Mouse (Mus musculus) neural tube, embryonic 12.5 days (tissue): ENCODE results near the gene Klf3. TPM values are rescaled to one million over a fixed set of nuclear protein-coding genes. Genes with fewer than 3 reads are reported as not detected.

Source experiments
- ATAC-seq: fragments of 200-750 bp; cut with Nextera tagmentation; 2 replicates; pipeline ENCODE4 v1.8.0; 2017; ENCODE audit warnings: low read depth, mild to moderate bottlenecking, moderate TSS enrichment, moderate library complexity; ENCODE audit not compliant: low FRiP score
- H3K27ac ChIP-seq: fragments of 300-500 bp; sonication (generic); 2 replicates; pipeline ENCODE4 v1.5.1; 2016
- H3K27me3 ChIP-seq: fragments of 300-500 bp; sonication (generic); replicated peaks from 2 replicates; pipeline ENCODE4 v1.6.1; 2016; ENCODE audit warnings: mild to moderate bottlenecking
- H3K36me3 ChIP-seq: fragments of 300-500 bp; sonication (generic); 2 replicates; pipeline ENCODE4 v1.6.1; 2016; ENCODE audit warnings: mild to moderate bottlenecking
- H3K4me1 ChIP-seq: fragments of 300-500 bp; sonication (generic); 2 replicates; pipeline ENCODE4 v1.6.1; 2016
- H3K4me2 ChIP-seq: fragments of 300-500 bp; sonication (generic); replicated peaks from 2 replicates; pipeline ENCODE4 v1.6.1; 2016; ENCODE audit warnings: mild to moderate bottlenecking
- H3K4me3 ChIP-seq: fragments of 300-500 bp; sonication (generic); 2 replicates; pipeline ENCODE4 v1.5.1; 2016
- H3K9ac ChIP-seq: fragments of 300-500 bp; sonication (generic); 2 replicates; pipeline ENCODE4 v1.6.1; 2016; ENCODE audit warnings: mild to moderate bottlenecking
- H3K9me3 ChIP-seq: fragments of 300-500 bp; sonication (generic); 2 replicates; pipeline ENCODE4 v1.6.1; 2016; ENCODE audit warnings: mild to moderate bottlenecking
- WGBS: fragments of 180-500 bp; shearing (Covaris S2); methylation state at CpG from one replicate; pipeline ENCODE4 v1.1.7; 2016; 5-methylcytosine and 5-hydroxymethylcytosine counted together
- polyA plus RNA-seq: library from polyadenylated mRNA; unstranded; fragments of >200 nt; fragmentation: Nextera tagmentation; extraction: Ambion mirVana; gene quantifications from 2 replicates; pipeline ENCODE4 v1.2.1, GENCODE M21; 2016

Klf3 gene
- polyA plus RNA-seq, 1 experiment from 2014 or later: 27.7 TPM

DNA sequence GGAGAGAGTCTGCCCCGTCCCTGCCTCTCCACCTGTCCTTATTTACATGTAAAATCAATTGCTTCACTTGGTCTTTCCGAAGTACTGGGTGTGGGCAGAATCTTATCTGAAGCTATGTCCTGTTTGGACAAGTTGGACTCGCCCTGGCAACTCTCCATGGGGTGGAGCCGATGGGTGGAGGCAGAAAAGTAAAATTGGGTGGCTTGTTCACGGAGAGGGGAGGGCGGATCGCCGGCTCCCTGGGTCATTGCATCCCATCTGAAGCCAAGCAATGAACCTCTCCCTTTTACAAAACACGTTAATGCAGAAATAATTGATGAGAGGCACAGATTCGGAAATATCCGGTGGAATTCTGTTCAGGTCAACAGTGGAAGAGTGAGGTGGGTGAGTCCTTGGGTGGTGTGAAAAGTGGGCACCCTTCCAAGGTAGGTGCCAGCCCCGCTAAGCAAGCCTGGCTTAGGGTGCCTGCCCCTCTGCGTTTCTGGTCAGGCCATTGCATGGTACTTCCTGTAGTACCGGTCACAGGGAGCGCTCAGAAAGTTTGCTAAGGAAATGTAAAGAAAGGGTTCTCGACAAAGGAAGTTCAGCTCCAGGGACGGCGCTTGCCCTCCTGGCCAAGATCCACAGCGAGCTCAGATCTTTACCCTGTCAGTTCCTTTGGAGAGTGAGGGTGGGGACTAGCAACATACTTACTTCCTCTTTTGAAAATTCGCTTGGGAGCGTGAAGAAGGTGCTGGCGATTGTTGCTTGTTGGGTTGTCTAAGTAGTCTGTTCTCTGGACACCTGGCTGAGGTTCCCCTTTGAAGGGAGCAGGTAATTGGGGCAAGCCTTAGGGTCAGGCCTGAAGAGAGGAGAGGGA is 9.2 kb downstream of the Klf3 start:
- Histone ChIP-seq H3K9me3 (no peaks in the 10 kb centered on the region), H3K27ac (no peak overlapping the region), H3K27me3 (no peaks in the 10 kb centered on the region), H3K4me1 (peaks cover 32% of the 10 kb centered on the region), H3K36me3 (peaks cover 4% of the 10 kb centered on the region; the same call in 1 of the 2 replicates), H3K4me2 (peak overlapping the region; percentile 28), H3K9ac (no peak overlapping the region; the same call in 1 of the 2 replicates), H3K4me3 (no peak overlapping the region)
- ATAC-seq: no peak
- 27% methylated on average over 22 of the region's 22 CpGs for WGBS

DNA sequence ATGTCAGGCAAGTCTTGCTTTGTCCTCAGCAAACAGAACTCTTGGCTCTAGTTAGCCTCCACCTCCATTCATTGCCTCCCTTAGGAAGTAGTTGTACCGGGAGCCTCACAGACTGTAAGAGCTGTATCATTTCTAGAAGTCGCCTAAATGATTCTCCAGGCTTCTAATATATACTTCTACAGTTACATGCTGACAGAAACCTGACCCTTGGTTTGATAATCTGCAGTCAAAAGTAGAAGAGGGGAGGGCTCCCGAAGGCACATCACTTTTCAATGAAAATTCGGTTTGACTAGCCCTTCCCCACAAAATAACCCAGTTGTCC is 9.8 kb downstream of the Klf3 start:
- WGBS: 48% methylated on average over 4 of the region's 4 CpGs
- no peaks in the 10 kb centered on the region for H3K9me3 ChIP-seq
- H3K4me3 ChIP-seq: no peak overlapping the region
- H3K27me3 ChIP-seq: no peaks in the 10 kb centered on the region
- 0 out of 2 replicates have a peak overlapping the region, but pooled peaks have one; percentile 28 for H3K4me2 ChIP-seq
- no peak for ATAC-seq
- peaks cover 4% of the 10 kb centered on the region; the same call in 1 of the 2 replicates for H3K36me3 ChIP-seq
- H3K27ac ChIP-seq: no peak overlapping the region
- H3K9ac ChIP-seq: no peak overlapping the region
- H3K4me1 ChIP-seq: peaks cover 32% of the 10 kb centered on the region

DNA sequence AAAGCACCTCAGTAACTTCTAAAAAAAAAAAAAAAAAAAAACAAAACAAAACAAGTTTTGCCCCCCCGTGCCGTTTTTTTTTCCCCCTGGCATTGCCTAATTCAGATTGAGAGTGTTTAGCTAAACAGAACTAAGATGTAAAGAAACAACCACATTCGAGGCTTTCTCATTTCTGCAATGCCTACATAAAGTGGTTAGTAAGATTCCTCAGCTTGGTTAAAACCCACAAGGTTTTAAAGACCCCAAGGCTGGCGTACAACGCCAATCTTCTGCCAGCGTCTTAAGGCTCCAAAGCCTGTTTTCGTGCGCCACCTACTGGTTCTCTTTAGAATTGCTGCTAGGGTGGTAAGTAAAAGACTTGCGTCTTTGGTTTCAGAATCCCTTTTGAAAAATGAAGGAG is 10.2 kb downstream of the Klf3 start:
- Histone ChIP-seq H3K27me3 (no peaks in the 10 kb centered on the region), H3K4me1 (peaks cover 31% of the 10 kb centered on the region), H3K4me3 (no peak overlapping the region), H3K4me2 (no peak overlapping the region), H3K36me3 (peaks cover 4% of the 10 kb centered on the region; the same call in 1 of the 2 replicates), H3K9ac (no peak overlapping the region), H3K27ac (no peak overlapping the region), H3K9me3 (no peaks in the 10 kb centered on the region)
- no peak for ATAC-seq
- 14% methylated on average over 9 of the region's 9 CpGs for WGBS

DNA sequence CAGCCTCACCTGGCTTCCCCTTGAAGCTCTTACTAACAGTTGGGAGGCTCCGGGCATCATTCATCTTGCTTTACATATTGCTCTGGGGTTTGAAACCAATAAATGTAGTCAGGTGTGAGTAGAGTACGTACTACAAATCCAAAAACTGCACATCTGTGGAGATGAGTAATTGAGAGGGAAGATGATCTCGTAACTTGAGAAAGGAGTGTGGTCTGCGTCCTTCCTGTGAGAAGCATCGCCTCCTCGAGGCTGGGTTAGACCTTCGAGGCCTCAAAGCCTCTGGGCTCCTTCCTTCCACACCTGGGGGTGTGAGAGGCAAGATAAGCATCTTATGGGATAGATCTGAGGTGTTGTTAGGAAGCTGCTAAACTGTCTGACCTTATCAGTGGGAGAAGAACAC is 11.2 kb downstream of the Klf3 start:
- no peak for ATAC-seq
- no peaks in the 10 kb centered on the region for H3K9me3 ChIP-seq
- WGBS: 90% methylated on average over 7 of the region's 7 CpGs
- no peak overlapping the region for H3K4me3 ChIP-seq
- H3K27me3 ChIP-seq: no peaks in the 10 kb centered on the region
- no peak overlapping the region for H3K27ac ChIP-seq
- peaks cover 10% of the 10 kb centered on the region for H3K36me3 ChIP-seq
- H3K4me1 ChIP-seq: peaks cover 27% of the 10 kb centered on the region
- no peak overlapping the region for H3K9ac ChIP-seq
- H3K4me2 ChIP-seq: no peak overlapping the region

DNA sequence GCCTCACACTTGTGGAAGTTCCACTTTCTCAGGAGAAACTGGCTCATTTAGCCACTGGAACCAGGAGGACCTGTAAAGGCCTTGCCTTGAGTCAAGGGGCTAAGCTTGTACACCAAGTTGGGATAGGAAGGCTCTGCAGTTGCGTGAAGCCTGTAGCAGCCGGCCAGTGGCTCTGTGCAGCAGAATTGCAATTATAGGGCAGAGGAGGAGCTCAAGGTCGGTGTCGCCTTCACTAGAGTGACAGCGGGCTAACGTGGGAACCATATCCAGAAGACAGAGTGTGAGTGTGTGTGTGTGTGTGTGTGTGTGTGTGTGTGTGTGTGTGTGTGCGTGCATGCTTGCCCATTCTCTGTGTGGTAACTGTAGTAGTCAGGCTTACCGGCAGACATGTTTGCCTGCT is 12.4 kb downstream of the Klf3 start:
- Histone ChIP-seq H3K9me3 (no peaks in the 10 kb centered on the region), H3K27me3 (no peaks in the 10 kb centered on the region), H3K27ac (no peak overlapping the region), H3K9ac (no peak overlapping the region), H3K36me3 (peaks cover 15% of the 10 kb centered on the region), H3K4me3 (no peak overlapping the region), H3K4me1 (peaks cover 23% of the 10 kb centered on the region), H3K4me2 (no peak overlapping the region)
- 89% methylated on average over 8 of the region's 8 CpGs for WGBS
- no peak for ATAC-seq

DNA sequence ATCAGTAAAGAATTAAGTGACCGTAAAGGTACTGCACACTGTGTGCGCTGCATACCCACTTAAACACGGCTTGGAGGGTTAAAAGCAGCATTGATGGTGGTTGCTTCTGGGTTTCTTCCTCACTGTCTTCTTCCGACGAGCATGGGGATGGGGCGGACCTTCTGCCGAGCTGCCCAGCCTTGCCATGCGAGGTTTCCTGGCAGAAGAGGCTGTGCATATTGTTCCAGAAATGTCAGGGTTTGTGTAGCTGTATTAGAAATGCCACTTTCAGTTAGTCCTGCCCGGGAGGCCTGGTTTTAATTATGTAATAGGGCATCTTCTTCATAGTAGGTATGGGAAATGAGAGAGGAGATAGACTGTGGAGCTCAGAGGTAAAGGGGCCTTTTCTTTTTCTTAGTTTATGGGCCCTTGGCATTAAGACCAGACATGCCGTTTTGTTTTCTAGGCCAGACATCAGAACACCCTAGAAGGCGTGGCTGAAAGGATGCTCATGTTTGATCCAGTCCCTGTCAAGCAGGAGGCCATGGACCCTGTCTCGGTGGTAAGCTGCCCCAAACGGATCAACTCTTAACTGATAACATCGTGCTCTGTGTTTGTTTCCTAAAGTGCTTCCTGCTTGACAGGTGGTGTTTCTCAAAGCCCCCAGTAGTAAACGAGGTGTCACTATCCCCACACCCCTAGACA is 13.2 kb downstream of the Klf3 start:
- H3K36me3 ChIP-seq: peaks cover 17% of the 10 kb centered on the region
- H3K4me1 ChIP-seq: peaks cover 15% of the 10 kb centered on the region
- no peak overlapping the region for H3K27ac ChIP-seq
- no peak for ATAC-seq
- H3K27me3 ChIP-seq: no peaks in the 10 kb centered on the region
- H3K4me2 ChIP-seq: no peak overlapping the region
- H3K4me3 ChIP-seq: no peak overlapping the region
- H3K9ac ChIP-seq: no peak overlapping the region
- WGBS: 83% methylated on average over 15 of the region's 15 CpGs
- no peaks in the 10 kb centered on the region for H3K9me3 ChIP-seq

DNA sequence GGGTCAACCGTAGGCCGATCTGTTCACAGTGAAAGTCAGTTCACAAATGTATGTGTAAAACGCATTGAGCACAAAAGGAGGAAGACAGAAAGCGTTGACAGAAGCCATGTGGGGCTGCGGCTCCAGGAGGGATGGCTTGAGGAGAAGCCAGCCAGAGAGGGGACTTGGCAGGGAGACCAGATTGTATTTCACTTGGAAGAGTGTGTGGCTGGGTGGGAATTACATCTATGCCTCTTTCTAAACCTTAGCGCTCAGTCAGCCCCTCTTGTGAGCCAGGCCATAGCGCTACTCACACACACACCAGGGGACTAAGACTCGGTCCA is 13.7 kb downstream of the Klf3 start:
- Histone ChIP-seq H3K9ac (no peak overlapping the region), H3K36me3 (peaks cover 20% of the 10 kb centered on the region), H3K27me3 (no peaks in the 10 kb centered on the region), H3K27ac (no peak overlapping the region), H3K4me3 (no peak overlapping the region), H3K9me3 (no peaks in the 10 kb centered on the region), H3K4me2 (no peak overlapping the region), H3K4me1 (peaks cover 10% of the 10 kb centered on the region)
- ATAC-seq: no peak
- WGBS: 84% methylated on average over 8 of the region's 8 CpGs

GRCm38 (mm10) chr5:64819390-64819789 is 16.2 kb downstream of the Klf3 start:
- WGBS: 94% methylated on average over 6 of the region's 6 CpGs
- H3K4me3 ChIP-seq: no peak overlapping the region
- no peak for ATAC-seq
- H3K9me3 ChIP-seq: no peaks in the 10 kb centered on the region
- no peaks in the 10 kb centered on the region for H3K4me1 ChIP-seq
- H3K27me3 ChIP-seq: no peaks in the 10 kb centered on the region
- peaks cover 45% of the 10 kb centered on the region for H3K36me3 ChIP-seq
- no peak overlapping the region for H3K9ac ChIP-seq
- H3K27ac ChIP-seq: no peak overlapping the region
- no peak overlapping the region for H3K4me2 ChIP-seq

- Histone ChIP-seq H3K9me3 (no peaks in the 10 kb centered on the region), H3K4me3 (no peak overlapping the region), H3K36me3 (peaks cover 45% of the 10 kb centered on the region), H3K27me3 (no peaks in the 10 kb centered on the region), H3K4me1 (no peaks in the 10 kb centered on the region), H3K4me2 (no peak overlapping the region), H3K27ac (no peak overlapping the region), H3K9ac (no peak overlapping the region)
- 92% methylated on average over 10 of the region's 10 CpGs for WGBS
- no peak for ATAC-seq
These were observed 16.9 kb downstream of the Klf3 start for GRCm38 (mm10) chr5:64820138-64820537.

- H3K27ac ChIP-seq: no peak overlapping the region
- no peak overlapping the region for H3K4me2 ChIP-seq
- H3K27me3 ChIP-seq: no peaks in the 10 kb centered on the region
- H3K4me1 ChIP-seq: no peaks in the 10 kb centered on the region
- no peak overlapping the region for H3K9ac ChIP-seq
- 100% methylated on average over 2 of the region's 2 CpGs for WGBS
- H3K9me3 ChIP-seq: no peaks in the 10 kb centered on the region
- ATAC-seq: no peak
- H3K4me3 ChIP-seq: no peak overlapping the region
- peaks cover 45% of the 10 kb centered on the region for H3K36me3 ChIP-seq
These were observed 18.1 kb downstream of the Klf3 start for GRCm38 (mm10) chr5:64821294-64821693.

DNA sequence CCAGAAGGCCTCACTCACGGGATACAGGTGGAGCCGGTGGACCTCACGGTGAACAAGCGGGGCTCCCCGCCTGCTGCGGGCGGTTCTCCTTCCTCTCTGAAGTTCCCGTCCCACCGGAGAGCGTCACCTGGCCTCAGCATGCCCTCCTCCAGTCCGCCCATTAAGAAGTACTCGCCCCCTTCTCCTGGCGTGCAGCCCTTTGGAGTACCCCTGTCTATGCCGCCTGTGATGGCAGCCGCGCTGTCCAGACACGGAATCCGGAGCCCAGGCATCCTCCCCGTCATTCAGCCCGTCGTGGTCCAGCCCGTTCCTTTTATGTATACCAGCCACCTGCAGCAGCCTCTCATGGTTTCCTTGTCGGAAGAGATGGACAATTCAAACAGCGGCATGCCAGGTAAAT is 18.8 kb downstream of the Klf3 start:
- Histone ChIP-seq H3K36me3 (peaks cover 44% of the 10 kb centered on the region), H3K4me1 (no peaks in the 10 kb centered on the region), H3K4me2 (no peak overlapping the region)

DNA sequence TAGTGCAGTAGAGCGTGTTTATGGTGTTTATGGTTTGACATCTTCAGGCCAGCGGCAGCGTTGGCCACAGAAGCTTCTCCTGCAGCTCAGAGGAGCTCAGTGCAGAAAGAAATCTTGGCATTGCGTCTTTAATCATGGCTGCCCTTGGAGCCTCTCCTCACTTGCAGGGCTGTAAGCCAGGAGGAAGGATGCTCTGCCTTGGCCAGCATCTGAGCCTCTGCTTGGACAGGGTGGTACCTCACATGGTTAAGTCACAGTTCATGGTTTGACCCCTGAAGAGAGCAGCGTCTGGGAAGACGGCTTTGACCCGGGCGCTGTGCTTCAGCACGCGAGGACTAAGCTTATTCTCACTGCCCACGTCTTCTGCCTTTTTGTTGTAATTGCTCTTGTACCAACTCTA is 20.2 kb downstream of the Klf3 start:
- ATAC-seq: no peak
- no peak overlapping the region for H3K9ac ChIP-seq
- 96% methylated on average over 11 of the region's 11 CpGs for WGBS
- peaks cover 54% of the 10 kb centered on the region for H3K36me3 ChIP-seq
- no peaks in the 10 kb centered on the region for H3K9me3 ChIP-seq
- no peak overlapping the region for H3K4me3 ChIP-seq
- H3K4me2 ChIP-seq: no peak overlapping the region
- H3K27ac ChIP-seq: no peak overlapping the region
- no peaks in the 10 kb centered on the region for H3K27me3 ChIP-seq
- H3K4me1 ChIP-seq: no peaks in the 10 kb centered on the region

More for the DNA sequence above, 18.8 kb downstream of the Klf3 start:
- H3K9ac ChIP-seq: no peak overlapping the region
- H3K27me3 ChIP-seq: no peaks in the 10 kb centered on the region
- no peaks in the 10 kb centered on the region for H3K9me3 ChIP-seq
- no peak overlapping the region for H3K27ac ChIP-seq
- H3K4me3 ChIP-seq: no peak overlapping the region
- WGBS: 97% methylated on average over 24 of the region's 24 CpGs
- ATAC-seq: no peak

DNA sequence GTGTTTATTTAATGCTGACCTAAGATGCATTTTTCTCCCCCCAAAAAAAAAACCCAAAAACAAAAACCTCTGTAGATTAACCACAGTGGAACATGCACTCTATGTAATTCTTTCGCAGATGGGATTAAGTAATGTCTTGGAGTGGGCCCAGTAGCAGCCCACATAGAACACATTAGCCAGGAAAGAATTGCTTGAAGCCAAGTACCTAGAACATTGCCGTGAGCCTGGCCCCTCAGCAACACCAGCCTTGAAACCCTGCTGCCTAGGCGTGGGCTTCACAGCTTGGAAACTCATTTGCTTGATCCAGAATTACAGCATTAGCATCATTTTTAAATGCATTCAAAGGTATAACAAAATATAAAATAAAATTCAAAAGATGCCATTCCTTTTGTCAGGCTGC is 21.6 kb downstream of the Klf3 start:
- Histone ChIP-seq H3K4me3 (no peak overlapping the region), H3K4me2 (no peak overlapping the region), H3K9me3 (no peaks in the 10 kb centered on the region), H3K9ac (no peak overlapping the region), H3K36me3 (peaks cover 58% of the 10 kb centered on the region), H3K4me1 (no peaks in the 10 kb centered on the region), H3K27me3 (no peaks in the 10 kb centered on the region), H3K27ac (no peak overlapping the region)
- WGBS: 97% methylated on average over 3 of the region's 3 CpGs
- no peak for ATAC-seq
